In genomic region chr11:44049253-44049976, GRCm38 (mm10) we compare ENCODE assay signal across 16 mouse cellular contexts.
"Had no signal": no experiment of that assay in that cellular context is flagged by ENCODE, and none has a peak within 500 bp of the region (broad histone marks: within the 10 kb centered on the region; RNA-seq: fewer than 3 reads in every experiment).

No protein-coding gene starts in this region.

- H3K4me1 ChIP-seq: limb, embryonic 10.5 days; liver, embryonic 15.5 days; megakaryocyte, embryonic 14.5 days; midbrain, embryonic 15.5 days; neural tube, embryonic 13.5 days had no signal

- DNase-seq: kidney, adult 8-10 months; kidney, postnatal 25 days; layer of hippocampus, adult 9-11 months; layer of hippocampus, postnatal 36 days; lung, embryonic 14.5 days; lung, postnatal 14 days; right cerebral cortex, postnatal 14 days; thymus, adult 18-20 months; thymus, postnatal 14 days had no signal

- H3K36me3 ChIP-seq: limb, embryonic 10.5 days; liver, embryonic 15.5 days; midbrain, embryonic 15.5 days; neural tube, embryonic 13.5 days had no signal

- H3K4me3 ChIP-seq: limb, embryonic 10.5 days; liver, embryonic 15.5 days; megakaryocyte, embryonic 14.5 days; midbrain, embryonic 15.5 days; neural tube, embryonic 13.5 days had no signal

- H3K27me3 ChIP-seq: liver, embryonic 15.5 days; megakaryocyte, embryonic 14.5 days; midbrain, embryonic 15.5 days; neural tube, embryonic 13.5 days had no signal

- H3K27ac ChIP-seq: limb, embryonic 10.5 days; liver, embryonic 15.5 days; macrophage; midbrain, embryonic 15.5 days; neural tube, embryonic 13.5 days; stomach, postnatal 0 days had no signal

- H3K9me3 ChIP-seq: limb, embryonic 10.5 days; liver, embryonic 15.5 days; megakaryocyte, embryonic 14.5 days; midbrain, embryonic 15.5 days; neural tube, embryonic 13.5 days had no signal
